Mouse (Mus musculus) layer of hippocampus, postnatal 25 days (tissue): Measurements from ENCODE around the gene Scamp4. TPM values are rescaled to one million over a fixed set of nuclear protein-coding genes. Genes with fewer than 3 reads are reported as not detected.
"Not testable (repeated sequence)": the region's sequence is repeated elsewhere in the genome, so short reads cannot be mapped to it uniquely, and the experiment has no call there.

Experiments
- DNase-seq, 2 experiments: peaks; one replicate each; pipeline ENCODE4 v3.0.0; 2022; ENCODE audit warnings: mixed read lengths in 2 of 2, low spot score in 1 of 2; ENCODE audit errors: extremely low spot score in 1 of 2
- total RNA-seq, 2 experiments: library from RNA; stranded (reverse); gene quantifications; 2 replicates each; pipeline ENCODE4 v1.2.3; 2021

Scamp4 gene
- total RNA-seq, 2 experiments from 2014 or later: 44.1 to 45.5 TPM

GRCm38 (mm10) chr10:80577195-80578130 is 25.2 kb upstream of the Scamp4 start, which contains the start of gene Klf16:
Klf16 (minus strand) TSS chr10:80577321.
- DNase-seq: peak; percentile 87 to 93

- DNase-seq: peak; percentile 44 to 59
Observed at GRCm38 (mm10) chr10:80578131-80578750, 24.4 kb upstream of the Scamp4 start.

- DNase-seq: peak in 1 of 2 experiments; percentile 18
Observed at GRCm38 (mm10) chr10:80578911-80579310, 23.8 kb upstream of the Scamp4 start.

- DNase-seq: no peak
Observed at GRCm38 (mm10) chr10:80583047-80583446, 19.6 kb upstream of the Scamp4 start.

DNA sequence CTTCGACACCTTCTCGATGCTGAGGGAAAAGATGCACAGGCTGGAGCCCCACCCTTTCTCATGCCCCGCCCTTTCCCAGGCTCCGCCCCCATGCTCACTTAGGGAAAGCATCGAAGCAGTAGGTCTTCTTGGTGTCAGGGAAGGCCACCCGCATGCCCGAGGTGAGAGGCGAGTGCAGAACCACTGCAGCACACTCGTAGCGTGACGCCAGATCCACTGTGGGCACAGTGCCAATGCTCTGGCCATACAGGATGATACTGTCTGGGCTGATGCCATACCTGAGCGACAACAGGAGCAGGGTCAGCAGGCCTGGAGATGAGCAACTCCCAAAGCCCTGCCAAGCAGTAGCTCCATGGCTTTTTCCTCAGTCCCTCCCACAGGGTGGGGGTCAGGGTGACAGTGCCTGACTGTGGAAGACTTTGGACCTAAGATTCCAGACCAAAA is 18.6 kb upstream of the Scamp4 start:
- DNase-seq: no peak

GRCm38 (mm10) chr10:80584642-80585552 is 17.8 kb upstream of the Scamp4 start:
- DNase-seq: no peak

- no peak for DNase-seq
Observed at GRCm38 (mm10) chr10:80585581-80585980, 17.1 kb upstream of the Scamp4 start.

DNA sequence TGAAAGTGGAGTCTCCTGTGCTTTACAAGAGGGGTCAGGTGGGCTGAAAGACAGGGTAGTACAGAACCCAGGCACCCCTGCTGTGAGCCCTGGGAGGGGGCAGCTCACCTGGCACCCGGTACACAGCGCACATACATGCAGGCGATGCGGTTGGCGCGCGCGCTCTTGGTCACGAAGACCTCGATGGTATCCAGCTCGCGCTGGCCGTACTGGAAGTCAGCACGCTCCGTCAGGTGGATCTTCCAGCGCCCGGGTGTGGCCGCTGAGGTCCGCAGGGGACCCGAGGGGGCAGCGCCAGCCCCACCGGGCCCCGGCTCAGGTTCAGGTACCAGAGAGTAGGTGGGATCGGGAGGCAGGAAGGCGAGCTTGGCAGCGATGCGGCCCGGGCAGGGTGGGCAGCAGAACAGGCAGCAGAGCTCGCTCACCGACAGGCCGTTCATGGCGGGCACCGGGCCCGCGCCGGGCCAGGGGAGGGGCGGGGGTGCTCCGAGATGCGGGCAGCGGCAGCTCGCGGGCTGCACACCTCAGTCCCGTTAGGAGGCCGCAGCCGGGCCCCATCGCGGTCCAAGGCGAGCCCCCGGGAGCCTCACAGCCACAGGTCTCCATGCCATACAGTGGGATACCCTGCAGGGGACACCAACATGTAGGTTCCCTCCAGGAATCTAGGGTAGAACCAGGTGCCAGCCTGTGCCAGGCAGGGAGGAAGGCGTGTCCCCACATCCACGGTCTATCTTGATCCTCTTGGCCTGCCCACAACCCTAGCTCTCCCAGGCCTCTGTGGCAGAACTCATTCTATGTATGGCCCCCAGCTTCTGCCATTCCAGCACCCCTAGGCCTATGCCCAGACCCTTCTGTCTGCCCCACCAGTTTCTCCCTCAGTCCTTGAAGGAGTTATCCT is 16.0 kb upstream of the Scamp4 start:
- no peak for DNase-seq

DNA sequence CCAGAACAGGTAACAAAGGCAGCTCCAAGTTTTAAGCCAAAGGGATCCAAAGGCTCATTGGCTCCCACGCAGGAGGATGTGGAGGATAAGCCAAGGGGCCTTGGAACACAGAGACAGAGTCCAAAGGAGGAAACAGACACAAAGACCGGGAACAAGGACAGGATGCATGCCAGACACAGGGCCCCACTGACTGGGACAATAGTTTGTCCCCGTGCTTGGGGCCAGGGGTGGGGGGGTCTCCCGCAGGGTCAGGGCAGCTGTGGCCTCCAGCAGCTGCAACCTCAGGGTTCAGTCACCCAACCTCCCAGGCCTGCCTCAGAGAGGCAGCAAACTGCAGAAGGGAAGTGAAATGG is 15.4 kb upstream of the Scamp4 start:
- DNase-seq: no peak

DNA sequence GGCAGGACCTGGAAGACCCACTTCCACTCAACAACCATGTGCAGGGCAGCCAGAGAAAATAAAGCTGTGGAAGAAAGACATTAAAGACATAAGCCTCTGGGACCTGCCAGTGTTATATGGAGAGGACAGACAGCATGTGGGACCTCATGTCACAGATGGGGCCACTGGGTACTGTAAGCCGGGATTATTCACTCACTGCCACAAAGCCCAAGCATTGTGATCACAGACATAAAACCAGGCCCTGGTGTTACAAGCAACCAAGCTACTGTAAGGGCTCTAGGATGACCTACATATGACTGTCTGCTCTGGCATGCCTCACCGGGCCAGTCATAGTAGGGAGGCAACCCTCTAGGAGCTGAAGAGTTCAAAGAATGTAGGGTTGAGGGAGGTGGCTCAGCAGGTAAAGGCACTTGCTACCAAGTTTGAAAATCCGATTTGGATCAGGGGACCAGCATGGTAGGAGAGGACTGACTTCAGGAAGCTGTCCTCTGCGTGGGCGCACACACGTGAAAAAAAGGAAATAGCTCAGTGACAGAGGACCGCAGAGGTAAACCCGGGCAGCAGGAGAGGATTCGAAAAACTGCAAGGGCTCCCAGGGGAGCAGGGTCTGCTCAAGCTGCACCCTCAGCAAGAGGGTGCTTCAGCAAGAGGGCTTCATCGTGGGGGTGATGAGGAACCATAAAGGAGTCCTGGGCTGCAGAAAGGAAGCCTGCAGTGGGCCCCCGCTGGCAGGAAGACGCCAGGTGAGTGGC is 13.4 kb upstream of the Scamp4 start:
- DNase-seq: no peak

GRCm38 (mm10) chr10:80589879-80590854 is 12.5 kb upstream of the Scamp4 start, which contains the start of gene Abhd17a:
Abhd17a (minus strand) TSS chr10:80590341.
- peak; percentile 76 to 88 for DNase-seq

- DNase-seq: no peak
Observed at GRCm38 (mm10) chr10:80596318-80596717, 6.4 kb upstream of the Scamp4 start.

GRCm38 (mm10) chr10:80603364-80603763 is 692 bp downstream of the Scamp4 start:
- DNase-seq: no peak

GRCm38 (mm10) chr10:80604001-80604509 is 1.4 kb downstream of the Scamp4 start:
- no peak for DNase-seq

- DNase-seq: no peak
Observed at GRCm38 (mm10) chr10:80604988-80605387, 2.3 kb downstream of the Scamp4 start.

- not testable (repeated sequence) for DNase-seq
Observed at GRCm38 (mm10) chr10:80605721-80606120, 3.0 kb downstream of the Scamp4 start, which contains the start of gene Gm49322. Gm49322 (plus strand) TSS chr10:80606021.

- DNase-seq: no peak
Observed at GRCm38 (mm10) chr10:80606306-80606705, 3.6 kb downstream of the Scamp4 start.
